Mouse (Mus musculus) bone marrow, adult 2 months (tissue): ENCODE data around the gene Tuba3b.

Experiments used
- CTCF ChIP-seq: fragments of 200-500 bp; IDR thresholded peaks from 2 replicates; pipeline ENCODE4 v1.5.1; 2011; ENCODE audit warnings: low read length, control low read depth; ENCODE audit not compliant: control insufficient read depth, insufficient read depth
- POLR2A ChIP-seq: fragments of 200-500 bp; IDR thresholded peaks from 2 replicates; pipeline ENCODE4 v1.6.1; 2011; ENCODE audit warnings: low read depth, mild to moderate bottlenecking, control low read depth, low read length, borderline replicate concordance; ENCODE audit not compliant: control insufficient read depth

GRCm38 (mm10) chr6:145610901-145611300 lies 4.7 kb upstream of the Tuba3b start:
- no peak for TF ChIP-seq CTCF
- no peak for TF ChIP-seq POLR2A
